Mouse (Mus musculus): Measurements from ENCODE around the gene 4931428F04Rik. TPM values are rescaled to one million over a fixed set of nuclear protein-coding genes. Genes with fewer than 3 reads are reported as not detected.
A peak's percentile ranks its signal among the peaks of the same experiment; 100 is the strongest.

The 4931428F04Rik gene
- polyA plus RNA-seq, 1 experiment from 2014 or later, result 0.65 TPM

GRCm38 (mm10) chr8:105309142-105309847 lies 19.6 kb upstream of the 4931428F04Rik start:
- Histone ChIP-seq H3K27me3 (ENCODE audit: insufficient read depth, low read length) (no peaks in the 10 kb centered on the region), H3K27ac (ENCODE audit: low read depth) (no peak overlapping the region), H3K4me2 (ENCODE audit: low read depth, low read length) (no peak overlapping the region), H3K36me3 (replicated peaks; ENCODE audit: insufficient read depth, low read length) (peaks cover 72% of the 10 kb centered on the region), H3K9ac (replicated peaks) (no peak overlapping the region), H3K4me1 (ENCODE audit: insufficient read depth) (peaks cover 18% of the 10 kb centered on the region), H3K4me3 (ENCODE audit: low read depth, low read length) (no peak overlapping the region), H3K9me3 (ENCODE audit: low read length) (no peaks in the 10 kb centered on the region)
- no peak for TF ChIP-seq CTCF (IDR thresholded peaks at IDR 0.05; ENCODE audit: low read depth)
- DNase-seq (no peak), ATAC-seq (no peak)
- WGBS (ENCODE audit: insufficient replicate concordance), result 80% methylated on average over 15 of the region's 15 CpGs

- H3K4me1 ChIP-seq (ENCODE audit: insufficient read depth), result peaks cover 21% of the 10 kb centered on the region
- no peak overlapping the region for H3K4me3 ChIP-seq (ENCODE audit: low read depth, low read length)
- 94% methylated on average over 10 of the region's 10 CpGs for WGBS (ENCODE audit: insufficient replicate concordance)
- H3K4me2 ChIP-seq (ENCODE audit: low read depth, low read length), result no peak overlapping the region
- H3K36me3 ChIP-seq (replicated peaks; ENCODE audit: insufficient read depth, low read length), result peaks cover 74% of the 10 kb centered on the region
- H3K9me3 ChIP-seq (ENCODE audit: low read length), result no peaks in the 10 kb centered on the region
- TF ChIP-seq CTCF (IDR thresholded peaks at IDR 0.05; ENCODE audit: low read depth) (no peak), EP300 (IDR thresholded peaks at IDR 0.05; ENCODE audit: low read depth) (no peak)
- no peak overlapping the region for H3K9ac ChIP-seq (replicated peaks)
- DNase-seq, result no peak
- H3K27ac ChIP-seq (ENCODE audit: low read depth), result no peak overlapping the region
- no peaks in the 10 kb centered on the region for H3K27me3 ChIP-seq (ENCODE audit: insufficient read depth, low read length)
- no peak for ATAC-seq
These were observed 18.8 kb upstream of the 4931428F04Rik start for GRCm38 (mm10) chr8:105308428-105308827.

- H3K27ac ChIP-seq (ENCODE audit: low read depth), result no peak overlapping the region
- H3K4me1 ChIP-seq (ENCODE audit: insufficient read depth), result peaks cover 23% of the 10 kb centered on the region
- no peak overlapping the region for H3K9ac ChIP-seq (replicated peaks)
- H3K9me3 ChIP-seq (ENCODE audit: low read length), result no peaks in the 10 kb centered on the region
- TF ChIP-seq CTCF (IDR thresholded peaks at IDR 0.05; ENCODE audit: low read depth) (no peak), EP300 (IDR thresholded peaks at IDR 0.05; ENCODE audit: low read depth) (no peak)
- WGBS (ENCODE audit: insufficient replicate concordance), result 95% methylated on average over 13 of the region's 13 CpGs
- H3K36me3 ChIP-seq (replicated peaks; ENCODE audit: insufficient read depth, low read length), result peaks cover 74% of the 10 kb centered on the region
- ATAC-seq (no peak), DNase-seq (no peak)
- no peak overlapping the region for H3K4me2 ChIP-seq (ENCODE audit: low read depth, low read length)
- no peak overlapping the region for H3K4me3 ChIP-seq (ENCODE audit: low read depth, low read length)
- H3K27me3 ChIP-seq (ENCODE audit: insufficient read depth, low read length), result no peaks in the 10 kb centered on the region
These were observed 18.0 kb upstream of the 4931428F04Rik start for GRCm38 (mm10) chr8:105307670-105308069.

- H3K4me1 ChIP-seq (ENCODE audit: insufficient read depth), result peaks cover 31% of the 10 kb centered on the region
- H3K36me3 ChIP-seq (replicated peaks; ENCODE audit: insufficient read depth, low read length), result peaks cover 80% of the 10 kb centered on the region
- H3K4me3 ChIP-seq (ENCODE audit: low read depth, low read length), result peak overlapping the region; percentile 53
- peak overlapping the region; percentile 81 for H3K27ac ChIP-seq (ENCODE audit: low read depth)
- WGBS (ENCODE audit: insufficient replicate concordance), result 58% methylated on average over 5 of the region's 5 CpGs
- H3K9me3 ChIP-seq (ENCODE audit: low read length), result no peaks in the 10 kb centered on the region
- peak overlapping the region; percentile 63 for H3K9ac ChIP-seq (replicated peaks)
- peak overlapping the region; percentile 72 for H3K4me2 ChIP-seq (ENCODE audit: low read depth, low read length)
- DNase-seq (no peak), ATAC-seq (no peak)
- TF ChIP-seq EP300 (IDR thresholded peaks at IDR 0.05; ENCODE audit: low read depth), result no peak
- TF ChIP-seq CTCF (IDR thresholded peaks at IDR 0.05; ENCODE audit: low read depth), result no peak
- H3K27me3 ChIP-seq (ENCODE audit: insufficient read depth, low read length), result no peaks in the 10 kb centered on the region
These were observed 16.6 kb upstream of the 4931428F04Rik start for GRCm38 (mm10) chr8:105306146-105306691.

GRCm38 (mm10) chr8:105305211-105306145 lies 15.8 kb upstream of the 4931428F04Rik start, which contains the start of gene Elmo3:
Gene Elmo3, plus strand, starts transcription at chr8:105305601.
- 9% methylated on average over 28 of the region's 30 CpGs for WGBS (ENCODE audit: insufficient replicate concordance)
- Histone ChIP-seq H3K4me2 (ENCODE audit: low read depth, low read length) (peak within 1 kb of the TSS; percentile 72), H3K4me3 (ENCODE audit: low read depth, low read length) (peak within 1 kb of the TSS; percentile 53), H3K27me3 (ENCODE audit: insufficient read depth, low read length) (no peaks in the 10 kb centered on the region), H3K4me1 (ENCODE audit: insufficient read depth) (peaks cover 31% of the 10 kb centered on the region), H3K9me3 (ENCODE audit: low read length) (no peaks in the 10 kb centered on the region), H3K27ac (ENCODE audit: low read depth) (peak within 1 kb of the TSS; percentile 81), H3K36me3 (replicated peaks; ENCODE audit: insufficient read depth, low read length) (peaks cover 82% of the 10 kb centered on the region), H3K9ac (replicated peaks) (peak within 1 kb of the TSS; percentile 63)
- DNase-seq (peak; percentile 82), ATAC-seq (peak; percentile 86)
- TF ChIP-seq EP300 (IDR thresholded peaks at IDR 0.05; ENCODE audit: low read depth) (no peak), CTCF (IDR thresholded peaks at IDR 0.05; ENCODE audit: low read depth) (peak; percentile 35; the same call in 1 of the 2 replicates)

Measured in liver, postnatal 0 days (tissue).